Mouse (Mus musculus) hindbrain, embryonic 15.5 days (tissue): Measurements from ENCODE around the gene Gm20388. TPM values are rescaled to one million over a fixed set of nuclear protein-coding genes. Genes with fewer than 3 reads are reported as not detected.

Experiments
- ATAC-seq: fragments of 200-750 bp; cut with Nextera tagmentation; 2 replicates; pipeline ENCODE4 v1.8.0; 2017; ENCODE audit warnings: low read depth, moderate number of reproducible peaks, moderate TSS enrichment; ENCODE audit not compliant: low FRiP score
- H3K27ac ChIP-seq: fragments of 300-500 bp; sonication (generic); replicated peaks from 2 replicates; pipeline ENCODE4 v1.5.1; 2015; ENCODE audit warnings: mild to moderate bottlenecking, inconsistent platforms
- H3K27me3 ChIP-seq: fragments of 300-500 bp; sonication (generic); 2 replicates; pipeline ENCODE4 v1.6.1; 2015; ENCODE audit warnings: control low read depth, inconsistent platforms
- H3K36me3 ChIP-seq: fragments of 300-500 bp; sonication (generic); 2 replicates; pipeline ENCODE4 v1.6.1; 2015; ENCODE audit warnings: control low read depth, inconsistent platforms
- H3K4me1 ChIP-seq: fragments of 300-500 bp; sonication (generic); replicated peaks from 2 replicates; pipeline ENCODE4 v1.6.1; 2015; ENCODE audit warnings: control low read depth, inconsistent platforms
- H3K4me2 ChIP-seq: fragments of 300-500 bp; sonication (generic); 2 replicates; pipeline ENCODE4 v1.6.1; 2015; ENCODE audit warnings: moderate library complexity, mild to moderate bottlenecking, inconsistent platforms
- H3K4me3 ChIP-seq: fragments of 300-500 bp; sonication (generic); 2 replicates; pipeline ENCODE4 v1.5.1; 2015; ENCODE audit warnings: mild to moderate bottlenecking, inconsistent platforms
- H3K9ac ChIP-seq: fragments of 300-500 bp; sonication (generic); 2 replicates; pipeline ENCODE4 v1.6.1; 2015; ENCODE audit warnings: inconsistent platforms
- H3K9me3 ChIP-seq: fragments of 300-500 bp; sonication (generic); 2 replicates; pipeline ENCODE4 v1.6.1; 2016; ENCODE audit warnings: control low read depth, inconsistent platforms
- WGBS: fragments of 180-500 bp; shearing (Covaris S2); methylation state at CpG from one replicate; pipeline ENCODE4 v1.1.7; 2015; 5-methylcytosine and 5-hydroxymethylcytosine counted together
- polyA plus RNA-seq: library from polyadenylated mRNA; unstranded; fragments of >200 nt; fragmentation: Nextera tagmentation; extraction: Ambion mirVana; gene quantifications from 2 replicates; pipeline ENCODE4 v1.2.1, GENCODE M21; 2015

Gene Gm20388
- polyA plus RNA-seq, 1 experiment from 2014 or later = 5.4 TPM

- Histone ChIP-seq H3K4me1 (peaks cover 30% of the 10 kb centered on the region), H3K36me3 (no peaks in the 10 kb centered on the region), H3K4me2 (no peak overlapping the region), H3K9me3 (no peaks in the 10 kb centered on the region), H3K27me3 (no peaks in the 10 kb centered on the region), H3K27ac (no peak overlapping the region), H3K4me3 (no peak overlapping the region), H3K9ac (no peak overlapping the region)
- ATAC-seq = no peak
- WGBS = 77% methylated on average over 11 of the region's 11 CpGs
Observed at GRCm38 (mm10) chr8:123134149-123134713, 3223.6 kb downstream of the Gm20388 start.

GRCm38 (mm10) chr8:123135406-123135805 lies 3224.8 kb downstream of the Gm20388 start:
- Histone ChIP-seq H3K4me1 (peaks cover 30% of the 10 kb centered on the region), H3K36me3 (no peaks in the 10 kb centered on the region), H3K27me3 (no peaks in the 10 kb centered on the region), H3K4me2 (peak overlapping the region; percentile 34), H3K4me3 (no peak overlapping the region), H3K27ac (peak overlapping the region; percentile 73), H3K9ac (no peak overlapping the region), H3K9me3 (no peaks in the 10 kb centered on the region)
- WGBS = 9% methylated on average over 7 of the region's 7 CpGs
- ATAC-seq = peak; percentile 53; the same call in 1 of the 2 replicates

GRCm38 (mm10) chr8:123135806-123136205 lies 3225.2 kb downstream of the Gm20388 start:
- Histone ChIP-seq H3K4me1 (peaks cover 30% of the 10 kb centered on the region), H3K4me2 (peak overlapping the region; percentile 34), H3K4me3 (no peak overlapping the region), H3K9me3 (no peaks in the 10 kb centered on the region), H3K27ac (peak overlapping the region; percentile 73), H3K36me3 (no peaks in the 10 kb centered on the region), H3K27me3 (no peaks in the 10 kb centered on the region), H3K9ac (no peak overlapping the region)
- ATAC-seq = peak; percentile 37; the same call in 1 of the 2 replicates
- WGBS = 36% methylated on average over 9 of the region's 9 CpGs

GRCm38 (mm10) chr8:123136287-123136686 lies 3225.6 kb downstream of the Gm20388 start:
- H3K9me3 ChIP-seq = no peaks in the 10 kb centered on the region
- H3K27me3 ChIP-seq = no peaks in the 10 kb centered on the region
- no peak overlapping the region for H3K4me2 ChIP-seq
- H3K9ac ChIP-seq = no peak overlapping the region
- 82% methylated on average over 9 of the region's 9 CpGs for WGBS
- H3K4me3 ChIP-seq = no peak overlapping the region
- H3K27ac ChIP-seq = no peak overlapping the region
- ATAC-seq = no peak
- H3K4me1 ChIP-seq = peaks cover 30% of the 10 kb centered on the region
- no peaks in the 10 kb centered on the region for H3K36me3 ChIP-seq

GRCm38 (mm10) chr8:123137645-123138077 lies 3227.0 kb downstream of the Gm20388 start:
- Histone ChIP-seq H3K27ac (0 out of 2 replicates have a peak overlapping the region, but pooled peaks have one; percentile 31), H3K9ac (no peak overlapping the region)
- ATAC-seq = peak; percentile 67

DNA sequence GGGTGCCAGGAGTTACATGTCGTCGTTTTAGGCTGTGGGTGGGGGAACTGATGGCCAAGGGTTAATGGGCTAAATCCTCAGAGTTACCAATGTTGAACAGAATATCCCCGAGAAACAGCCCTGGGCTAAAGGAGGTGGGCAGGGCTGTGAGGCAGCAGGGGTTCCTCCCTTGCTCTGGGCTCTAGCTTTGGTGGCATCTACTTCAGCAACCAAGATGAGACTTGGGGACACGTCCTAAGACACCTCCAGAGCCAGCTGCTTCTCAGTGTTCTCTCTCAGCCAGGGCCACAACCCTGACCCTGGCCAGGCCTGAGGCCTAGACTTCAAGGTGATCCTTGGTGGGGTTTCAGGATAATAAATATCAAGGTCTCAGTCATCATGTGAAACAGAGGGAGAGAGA lies 3228.1 kb downstream of the Gm20388 start:
- Histone ChIP-seq H3K36me3 (no peaks in the 10 kb centered on the region), H3K4me2 (no peak overlapping the region), H3K4me1 (peaks cover 30% of the 10 kb centered on the region), H3K27me3 (no peaks in the 10 kb centered on the region), H3K4me3 (no peak overlapping the region), H3K9ac (no peak overlapping the region), H3K27ac (no peak overlapping the region), H3K9me3 (no peaks in the 10 kb centered on the region)
- no peak for ATAC-seq
- WGBS = 64% methylated on average over 4 of the region's 4 CpGs

More at GRCm38 (mm10) chr8:123137645-123138077, 3227.0 kb downstream of the Gm20388 start:
- H3K4me3 ChIP-seq = no peak overlapping the region
- 9% methylated on average over 2 of the region's 2 CpGs for WGBS
- H3K27me3 ChIP-seq = no peaks in the 10 kb centered on the region
- no peaks in the 10 kb centered on the region for H3K9me3 ChIP-seq
- H3K36me3 ChIP-seq = no peaks in the 10 kb centered on the region
- H3K4me2 ChIP-seq = no peak overlapping the region
- H3K4me1 ChIP-seq = peaks cover 30% of the 10 kb centered on the region

DNA sequence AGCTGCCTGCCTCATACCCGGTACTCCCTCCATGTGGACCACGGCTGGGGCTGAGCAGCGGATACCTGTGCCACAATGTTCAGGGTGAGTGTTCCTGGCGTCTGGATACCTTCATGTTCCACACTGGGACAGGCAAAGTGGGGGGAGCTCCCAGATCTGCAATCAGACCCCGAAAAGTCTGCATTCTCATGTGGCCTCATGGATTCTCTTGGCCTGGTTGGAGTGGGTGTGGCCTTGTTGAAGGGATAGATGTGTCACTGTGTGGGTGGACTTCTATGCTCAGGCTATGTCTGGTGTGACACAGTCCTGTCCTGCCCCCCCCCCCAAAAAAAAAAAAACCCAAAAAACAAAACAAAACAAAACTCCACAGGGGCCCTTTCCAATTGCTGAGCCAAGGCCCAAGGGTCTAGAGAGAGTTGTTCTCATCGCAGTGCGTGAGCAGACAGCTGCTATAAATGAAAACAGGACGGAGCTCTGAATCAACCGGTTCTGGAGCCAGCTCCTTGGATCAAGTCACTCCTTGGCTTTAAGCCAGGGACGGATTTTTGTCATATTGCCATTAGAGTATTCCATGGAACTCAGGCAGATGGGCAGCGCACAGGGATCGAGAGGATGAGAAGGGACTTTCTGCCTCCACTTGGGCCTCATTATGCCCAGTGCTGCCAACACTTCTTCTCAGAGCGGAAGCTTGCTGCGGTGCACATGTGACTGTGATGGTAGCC lies 3231.3 kb downstream of the Gm20388 start:
- Histone ChIP-seq H3K36me3 (no peaks in the 10 kb centered on the region), H3K4me3 (no peak overlapping the region), H3K4me1 (peaks cover 12% of the 10 kb centered on the region), H3K27ac (0 out of 2 replicates have a peak overlapping the region, but pooled peaks have one; percentile 47), H3K9me3 (no peaks in the 10 kb centered on the region), H3K4me2 (no peak overlapping the region), H3K9ac (no peak overlapping the region), H3K27me3 (no peaks in the 10 kb centered on the region)
- no peak for ATAC-seq
- 72% methylated on average over 14 of the region's 14 CpGs for WGBS

DNA sequence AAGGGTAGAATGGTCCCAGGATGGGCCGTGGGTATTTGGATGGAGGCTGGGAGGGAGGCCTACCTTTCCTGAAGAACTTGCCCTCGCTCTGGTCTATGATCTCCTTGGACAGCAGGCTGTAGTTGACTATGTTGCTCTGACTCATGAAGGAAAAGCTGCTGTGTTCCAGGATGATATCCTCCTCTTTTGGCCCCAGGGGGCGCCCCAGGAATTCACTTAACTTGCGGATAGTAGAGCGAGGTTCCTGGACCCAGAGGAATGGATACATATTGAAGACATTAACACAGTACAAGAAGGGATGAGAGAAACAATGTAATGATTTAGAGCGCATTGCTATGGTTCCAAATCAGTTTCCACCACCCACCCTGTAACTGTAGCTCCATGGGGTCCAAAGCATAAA lies 3234.6 kb downstream of the Gm20388 start:
- Histone ChIP-seq H3K27ac (no peak overlapping the region), H3K4me3 (no peak overlapping the region), H3K27me3 (no peaks in the 10 kb centered on the region), H3K4me1 (no peaks in the 10 kb centered on the region), H3K9ac (no peak overlapping the region), H3K4me2 (no peak overlapping the region), H3K36me3 (no peaks in the 10 kb centered on the region), H3K9me3 (no peaks in the 10 kb centered on the region)
- 63% methylated on average over 6 of the region's 6 CpGs for WGBS
- no peak for ATAC-seq

DNA sequence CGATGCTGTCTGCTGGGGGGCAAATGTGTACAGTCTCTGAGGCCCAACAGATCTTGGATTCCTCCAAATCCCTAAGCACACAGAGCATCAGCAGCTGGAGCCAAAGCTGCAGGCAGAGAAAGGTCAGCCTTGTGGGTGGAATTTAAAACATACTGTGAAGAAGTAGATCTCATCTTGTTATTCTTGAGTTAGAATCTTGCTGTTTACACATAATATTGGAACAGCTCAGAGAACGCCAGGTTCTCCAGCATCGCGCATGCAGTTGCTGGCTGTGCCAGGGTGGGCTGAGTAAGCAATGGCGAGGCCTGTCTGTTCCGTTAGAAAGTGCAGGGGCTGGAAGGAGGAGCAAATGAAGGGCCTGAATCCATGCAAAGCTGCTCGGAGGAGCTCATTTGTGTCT lies 3235.7 kb downstream of the Gm20388 start:
- Histone ChIP-seq H3K4me2 (no peak overlapping the region), H3K4me3 (no peak overlapping the region), H3K9ac (no peak overlapping the region), H3K4me1 (no peaks in the 10 kb centered on the region), H3K27me3 (no peaks in the 10 kb centered on the region), H3K36me3 (no peaks in the 10 kb centered on the region), H3K9me3 (no peaks in the 10 kb centered on the region), H3K27ac (no peak overlapping the region; the same call in 1 of the 2 replicates)
- ATAC-seq = no peak
- WGBS = 81% methylated on average over 7 of the region's 7 CpGs

- H3K27ac ChIP-seq = no peak overlapping the region
- no peak for ATAC-seq
- no peak overlapping the region for H3K4me3 ChIP-seq
- no peaks in the 10 kb centered on the region for H3K4me1 ChIP-seq
- H3K4me2 ChIP-seq = no peak overlapping the region
- no peaks in the 10 kb centered on the region for H3K27me3 ChIP-seq
- 66% methylated on average over 9 of the region's 9 CpGs for WGBS
- no peaks in the 10 kb centered on the region for H3K9me3 ChIP-seq
- H3K9ac ChIP-seq = no peak overlapping the region
- no peaks in the 10 kb centered on the region for H3K36me3 ChIP-seq
Observed at GRCm38 (mm10) chr8:123150737-123151171, 3240.1 kb downstream of the Gm20388 start.

GRCm38 (mm10) chr8:123155177-123155576 lies 3244.5 kb downstream of the Gm20388 start:
- Histone ChIP-seq H3K27me3 (no peaks in the 10 kb centered on the region), H3K4me2 (no peak overlapping the region), H3K4me3 (no peak overlapping the region), H3K9me3 (no peaks in the 10 kb centered on the region), H3K9ac (no peak overlapping the region), H3K4me1 (no peaks in the 10 kb centered on the region; the same call in 1 of the 2 replicates), H3K27ac (no peak overlapping the region), H3K36me3 (no peaks in the 10 kb centered on the region)
- WGBS = 69% methylated on average over 5 of the region's 5 CpGs
- no peak for ATAC-seq

- Histone ChIP-seq H3K9me3 (no peaks in the 10 kb centered on the region), H3K36me3 (no peaks in the 10 kb centered on the region), H3K4me2 (no peak overlapping the region), H3K27ac (no peak overlapping the region), H3K4me1 (no peaks in the 10 kb centered on the region; the same call in 1 of the 2 replicates), H3K9ac (no peak overlapping the region), H3K4me3 (no peak overlapping the region), H3K27me3 (no peaks in the 10 kb centered on the region)
- ATAC-seq = no peak
- 84% methylated on average over 9 of the region's 9 CpGs for WGBS
Observed at GRCm38 (mm10) chr8:123156070-123156773, 3245.6 kb downstream of the Gm20388 start.
